Mouse (Mus musculus): Measurements from ENCODE around the gene Sh3bp5. TPM values are rescaled to one million over a fixed set of nuclear protein-coding genes. Genes with fewer than 3 reads are reported as not detected.
"Not testable (repeated sequence)": the region's sequence is repeated elsewhere in the genome, so short reads cannot be mapped to it uniquely, and the experiment has no call there.

The Sh3bp5 gene
- polyA plus RNA-seq (2016; fragmentation: Nextera tagmentation; extraction: Ambion mirVana): 17.3 and 22.8 TPM in 2 replicates

DNA sequence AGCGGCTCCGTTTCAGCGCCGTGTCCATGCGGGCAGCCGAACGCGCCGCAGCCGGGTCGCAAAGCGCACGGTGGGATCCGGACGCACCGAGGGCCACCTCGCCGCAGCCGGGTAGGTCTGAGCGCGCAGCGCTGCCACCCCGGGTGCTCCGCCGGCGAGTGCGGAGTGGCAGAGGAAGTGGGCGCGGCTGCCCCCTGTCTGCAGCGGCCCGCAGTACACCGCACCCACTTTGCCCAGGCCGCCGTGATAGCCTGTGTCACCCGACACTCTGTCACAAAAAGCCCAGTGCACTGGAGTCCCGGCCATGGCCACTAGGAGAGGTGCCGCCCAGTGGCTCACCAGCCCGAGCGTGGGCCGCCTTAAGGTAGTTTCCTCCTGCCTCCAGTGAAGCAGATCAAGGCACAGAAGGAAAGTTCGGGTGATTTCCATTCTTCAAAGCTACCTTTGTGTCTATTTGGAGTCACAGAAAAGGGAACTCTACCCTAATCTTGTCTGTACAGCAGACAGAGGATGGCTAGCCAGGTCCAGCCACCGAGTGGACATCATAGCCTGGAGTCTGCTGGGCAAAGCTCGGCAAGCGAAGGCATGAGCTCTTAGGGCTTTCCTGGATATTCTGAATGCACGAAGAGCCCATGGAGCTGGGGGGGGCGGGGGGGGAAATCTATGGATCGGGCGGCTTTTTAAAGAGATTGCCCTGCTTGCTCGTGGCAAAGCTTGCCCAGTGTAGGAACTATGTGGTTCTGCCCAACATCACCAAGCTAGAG is at the start of gene Sh3bp5:
Gene Sh3bp5, minus strand, starts transcription at position 149 of the 764 bp plus-strand sequence.
- DNase-seq (ENCODE audit: low spot score): peak; percentile 93
- no peaks in the 10 kb centered on the region for H3K36me3 ChIP-seq
- no peaks in the 10 kb centered on the region for H3K9me3 ChIP-seq (replicated peaks)
- 8% methylated on average over 49 of the region's 49 CpGs for WGBS
- H3K4me1 ChIP-seq: peaks cover 30% of the 10 kb centered on the region
- H3K4me3 ChIP-seq: peak within 1 kb of the TSS; percentile 86
- peaks cover 46% of the 10 kb centered on the region for H3K27me3 ChIP-seq (ENCODE audit: low read depth, poor library complexity, severe bottlenecking)
- peak within 1 kb of the TSS; percentile 88 for H3K27ac ChIP-seq (replicated peaks)

DNA sequence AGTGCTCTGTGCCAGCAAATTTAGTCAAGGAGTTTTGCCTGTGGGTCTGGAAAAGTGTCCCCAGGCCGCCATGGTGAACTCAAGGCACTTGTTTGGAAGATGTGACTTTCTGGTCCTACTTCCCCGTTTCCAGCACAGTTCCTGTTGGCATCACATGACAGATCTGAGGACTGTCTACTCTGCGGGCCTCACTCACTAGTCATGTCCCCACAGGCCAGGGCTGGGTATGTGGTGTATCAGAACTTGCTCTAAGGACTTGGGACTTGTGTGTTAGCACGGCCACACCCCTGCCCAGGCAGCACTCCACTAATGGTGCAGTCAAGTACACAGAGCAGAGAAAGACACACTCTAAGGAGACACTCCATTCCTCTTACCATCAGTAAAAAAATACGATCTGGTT is 46.5 kb upstream of the Sh3bp5 start:
- H3K27me3 ChIP-seq (ENCODE audit: low read depth, poor library complexity, severe bottlenecking): no peaks in the 10 kb centered on the region
- H3K9me3 ChIP-seq (replicated peaks): no peaks in the 10 kb centered on the region
- peaks cover 97% of the 10 kb centered on the region for H3K36me3 ChIP-seq
- H3K4me1 ChIP-seq: no peaks in the 10 kb centered on the region
- 90% methylated on average over 5 of the region's 5 CpGs for WGBS
- no peak for DNase-seq (ENCODE audit: low spot score)
- no peak overlapping the region for H3K4me3 ChIP-seq
- no peak overlapping the region for H3K27ac ChIP-seq (replicated peaks)

- no peak overlapping the region for H3K4me3 ChIP-seq
- 75% methylated on average over 2 of the region's 2 CpGs for WGBS
- peaks cover 10% of the 10 kb centered on the region for H3K36me3 ChIP-seq
- no peak for DNase-seq (ENCODE audit: low spot score)
- H3K9me3 ChIP-seq (replicated peaks): no peaks in the 10 kb centered on the region
- no peaks in the 10 kb centered on the region for H3K4me1 ChIP-seq
- no peak overlapping the region for H3K27ac ChIP-seq (replicated peaks)
- H3K27me3 ChIP-seq (ENCODE audit: low read depth, poor library complexity, severe bottlenecking): no peaks in the 10 kb centered on the region
Measured at GRCm38 (mm10) chr14:31473297-31473696, 37.4 kb upstream of the Sh3bp5 start.

DNA sequence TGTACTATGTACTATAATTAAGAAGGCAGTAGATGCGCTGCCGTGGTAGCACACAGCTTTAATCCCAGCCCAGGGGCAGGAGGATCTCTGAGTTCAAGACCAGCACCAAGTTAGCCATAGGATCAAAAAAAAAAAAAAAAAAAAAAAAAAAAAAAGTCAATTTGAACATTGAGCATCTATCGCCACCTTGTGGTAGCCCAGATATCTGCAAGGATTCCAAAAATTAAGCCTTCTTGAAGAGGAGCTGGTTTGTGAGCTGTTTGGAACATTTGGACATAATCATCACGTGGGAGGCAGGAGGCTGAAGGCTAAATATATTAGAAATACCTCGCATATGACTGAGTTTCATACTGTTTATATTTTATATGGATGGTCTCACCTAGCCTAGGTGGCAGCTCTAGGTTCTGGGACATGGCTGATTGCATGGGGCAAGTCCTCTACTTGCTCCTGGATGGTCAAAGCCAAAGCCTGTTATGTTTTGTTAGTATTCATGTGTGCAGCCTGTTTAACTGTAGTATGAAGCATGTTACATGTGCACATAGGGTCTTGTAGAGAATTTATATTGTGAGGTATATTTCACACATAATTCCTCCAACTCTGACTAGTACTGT is 36.7 kb upstream of the Sh3bp5 start:
- Histone ChIP-seq H3K9me3 (replicated peaks) (no peaks in the 10 kb centered on the region), H3K27me3 (ENCODE audit: low read depth, poor library complexity, severe bottlenecking) (no peaks in the 10 kb centered on the region), H3K27ac (replicated peaks) (no peak overlapping the region), H3K4me3 (no peak overlapping the region), H3K36me3 (peaks cover 3% of the 10 kb centered on the region; the same call in 1 of the 2 replicates), H3K4me1 (no peaks in the 10 kb centered on the region)
- peak; percentile 37 for DNase-seq (ENCODE audit: low spot score)
- WGBS: 8% methylated on average over 5 of the region's 5 CpGs

GRCm38 (mm10) chr14:31469711-31470110 is 33.8 kb upstream of the Sh3bp5 start:
- Histone ChIP-seq H3K4me3 (no peak overlapping the region), H3K4me1 (no peaks in the 10 kb centered on the region), H3K27ac (replicated peaks) (no peak overlapping the region), H3K27me3 (ENCODE audit: low read depth, poor library complexity, severe bottlenecking) (no peaks in the 10 kb centered on the region), H3K9me3 (replicated peaks) (no peaks in the 10 kb centered on the region), H3K36me3 (no peaks in the 10 kb centered on the region)
- 64% methylated on average over 4 of the region's 4 CpGs for WGBS
- no peak for DNase-seq (ENCODE audit: low spot score)

- no peaks in the 10 kb centered on the region for H3K36me3 ChIP-seq
- no peak overlapping the region for H3K27ac ChIP-seq (replicated peaks)
- H3K4me3 ChIP-seq: no peak overlapping the region
- H3K4me1 ChIP-seq: peaks cover 5% of the 10 kb centered on the region
- no peaks in the 10 kb centered on the region for H3K27me3 ChIP-seq (ENCODE audit: low read depth, poor library complexity, severe bottlenecking)
- WGBS: 50% methylated on average over 8 of the region's 8 CpGs
- no peak for DNase-seq (ENCODE audit: low spot score)
- no peaks in the 10 kb centered on the region for H3K9me3 ChIP-seq (replicated peaks)
Measured at GRCm38 (mm10) chr14:31464176-31464575, 28.3 kb upstream of the Sh3bp5 start.

GRCm38 (mm10) chr14:31462886-31463285 is 27.0 kb upstream of the Sh3bp5 start:
- Histone ChIP-seq H3K4me3 (no peak overlapping the region), H3K9me3 (replicated peaks) (no peaks in the 10 kb centered on the region), H3K36me3 (no peaks in the 10 kb centered on the region), H3K27me3 (ENCODE audit: low read depth, poor library complexity, severe bottlenecking) (no peaks in the 10 kb centered on the region), H3K4me1 (peaks cover 5% of the 10 kb centered on the region), H3K27ac (replicated peaks) (0 out of 2 replicates have a peak overlapping the region, but pooled peaks have one; percentile 39)
- no peak for DNase-seq (ENCODE audit: low spot score)
- WGBS: 69% methylated on average over 6 of the region's 6 CpGs

DNA sequence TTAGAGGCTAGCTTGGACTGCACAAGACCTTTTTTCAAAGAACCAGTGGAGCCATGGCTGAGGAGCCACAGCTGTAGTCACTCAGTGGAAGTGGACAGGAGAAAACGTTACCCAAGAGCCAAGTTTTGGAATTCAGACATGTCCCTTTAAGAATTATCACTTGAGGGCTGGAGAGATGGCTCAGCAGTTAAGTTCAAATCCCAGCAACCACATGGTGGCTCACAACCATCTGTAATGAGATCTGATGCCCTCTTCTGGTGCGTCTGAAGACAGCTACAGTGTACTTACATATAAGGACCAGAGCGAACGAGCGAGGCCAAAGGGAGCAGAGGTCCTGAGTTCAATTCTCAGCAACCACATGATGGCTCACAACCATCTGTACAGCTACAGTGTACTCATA is 26.3 kb upstream of the Sh3bp5 start:
- not testable (repeated sequence) for DNase-seq (ENCODE audit: low spot score); H3K27me3 ChIP-seq (ENCODE audit: low read depth, poor library complexity, severe bottlenecking); H3K27ac ChIP-seq (replicated peaks); H3K9me3 ChIP-seq (replicated peaks); H3K4me1 ChIP-seq; H3K36me3 ChIP-seq; H3K4me3 ChIP-seq
- 73% methylated on average over 5 of the region's 5 CpGs for WGBS

GRCm38 (mm10) chr14:31458006-31458405 is 22.1 kb upstream of the Sh3bp5 start:
- WGBS: 94% methylated on average over 12 of the region's 12 CpGs
- H3K27me3 ChIP-seq (ENCODE audit: low read depth, poor library complexity, severe bottlenecking): no peaks in the 10 kb centered on the region
- H3K4me1 ChIP-seq: peaks cover 4% of the 10 kb centered on the region
- no peak overlapping the region for H3K4me3 ChIP-seq
- DNase-seq (ENCODE audit: low spot score): no peak
- H3K36me3 ChIP-seq: no peaks in the 10 kb centered on the region
- H3K27ac ChIP-seq (replicated peaks): no peak overlapping the region
- 0 out of 2 replicates have a peak, but pooled peaks cover 7% of the 10 kb centered on the region for H3K9me3 ChIP-seq (replicated peaks)

DNA sequence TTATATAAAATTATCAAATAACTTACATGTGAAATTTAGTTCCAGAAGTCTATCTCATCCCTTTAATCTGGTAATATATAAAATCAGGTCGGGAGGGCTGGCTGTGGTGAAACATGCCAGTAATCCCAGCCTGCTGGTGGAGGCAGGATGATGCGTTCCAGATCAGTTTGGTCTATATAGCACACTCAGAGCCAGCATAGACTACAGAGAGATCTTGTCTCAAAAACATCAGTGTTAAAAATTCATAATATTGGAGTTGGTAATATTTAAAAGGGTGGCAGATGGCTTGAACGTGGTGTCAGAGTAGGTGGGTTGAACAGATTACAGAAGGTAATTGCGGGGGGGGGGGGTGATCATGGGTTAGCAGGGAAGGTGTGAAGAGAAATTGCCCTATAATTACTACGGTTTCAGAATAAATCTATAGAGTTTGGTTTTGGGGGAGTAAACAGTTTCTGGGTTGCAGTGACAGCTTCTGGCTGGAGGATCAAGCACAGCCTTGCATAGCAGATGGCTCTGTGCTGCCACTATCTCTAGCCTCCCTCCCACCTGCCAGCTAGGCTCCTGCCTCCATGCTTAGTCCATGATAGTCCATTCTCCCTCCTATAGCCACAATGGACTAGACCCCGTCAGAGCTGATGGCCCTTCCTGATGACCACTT is 20.3 kb upstream of the Sh3bp5 start:
- no peak for DNase-seq (ENCODE audit: low spot score)
- Histone ChIP-seq H3K4me1 (no peaks in the 10 kb centered on the region), H3K4me3 (no peak overlapping the region), H3K9me3 (replicated peaks) (0 out of 2 replicates have a peak, but pooled peaks cover 7% of the 10 kb centered on the region), H3K36me3 (no peaks in the 10 kb centered on the region), H3K27me3 (ENCODE audit: low read depth, poor library complexity, severe bottlenecking) (no peaks in the 10 kb centered on the region), H3K27ac (replicated peaks) (no peak overlapping the region)
- WGBS: 90% methylated on average over 6 of the region's 6 CpGs

GRCm38 (mm10) chr14:31454849-31455566 is 19.1 kb upstream of the Sh3bp5 start:
- WGBS: 85% methylated on average over 8 of the region's 8 CpGs
- Histone ChIP-seq H3K4me1 (no peaks in the 10 kb centered on the region), H3K4me3 (no peak overlapping the region), H3K36me3 (no peaks in the 10 kb centered on the region), H3K9me3 (replicated peaks) (0 out of 2 replicates have a peak, but pooled peaks cover 7% of the 10 kb centered on the region), H3K27ac (replicated peaks) (no peak overlapping the region), H3K27me3 (ENCODE audit: low read depth, poor library complexity, severe bottlenecking) (no peaks in the 10 kb centered on the region)
- no peak for DNase-seq (ENCODE audit: low spot score)

- not testable (repeated sequence) for H3K36me3 ChIP-seq; H3K4me3 ChIP-seq; H3K4me1 ChIP-seq; H3K9me3 ChIP-seq (replicated peaks); H3K27ac ChIP-seq (replicated peaks); DNase-seq (ENCODE audit: low spot score); H3K27me3 ChIP-seq (ENCODE audit: low read depth, poor library complexity, severe bottlenecking)
- 61% methylated on average over 12 of the region's 12 CpGs for WGBS
Measured at GRCm38 (mm10) chr14:31453946-31454345, 18.1 kb upstream of the Sh3bp5 start.
